Mouse (Mus musculus) adrenal gland, postnatal 4 days (tissue): ENCODE measurements around the gene Lcmt1. TPM values are rescaled to one million over a fixed set of nuclear protein-coding genes. Genes with fewer than 3 reads are reported as not detected.

ENCODE experiments used
- DNase-seq, 2 experiments: peaks; one replicate each; pipeline ENCODE4 v3.0.0; 2021 to 2022; ENCODE audit warnings: low spot score in 2 of 2, mixed read lengths in 2 of 2
- total RNA-seq, 2 experiments: library from RNA; stranded (reverse); gene quantifications; 2 replicates each; pipeline ENCODE4 v1.2.3; 2021

Lcmt1 gene
- total RNA-seq, 2 experiments from 2014 or later: 34.0 to 35.7 TPM

- DNase-seq: no peak
Observed at GRCm38 (mm10) chr7:123397931-123398330, 28.3 kb downstream of the Lcmt1 start.

DNA sequence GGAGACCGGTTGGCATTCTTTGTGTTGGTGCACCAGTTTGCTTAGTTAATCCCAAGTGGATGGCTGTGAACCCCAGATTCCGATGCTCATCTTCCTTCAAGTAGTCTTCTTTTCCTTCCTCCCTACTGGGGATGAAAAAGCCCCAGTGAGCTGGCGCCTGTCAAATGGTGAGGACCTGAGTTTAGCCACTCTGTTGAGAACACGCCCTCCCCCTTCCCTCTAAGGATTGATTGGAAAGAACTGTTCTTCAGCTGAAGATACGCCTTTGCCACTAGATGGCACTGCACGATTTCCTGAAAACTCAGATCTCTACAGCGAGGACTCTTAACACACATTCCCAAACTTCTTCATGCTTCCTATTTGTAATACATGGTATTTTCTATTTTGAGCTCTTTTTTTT is 29.2 kb downstream of the Lcmt1 start:
- peak in 1 of 2 experiments; percentile 18 for DNase-seq

DNA sequence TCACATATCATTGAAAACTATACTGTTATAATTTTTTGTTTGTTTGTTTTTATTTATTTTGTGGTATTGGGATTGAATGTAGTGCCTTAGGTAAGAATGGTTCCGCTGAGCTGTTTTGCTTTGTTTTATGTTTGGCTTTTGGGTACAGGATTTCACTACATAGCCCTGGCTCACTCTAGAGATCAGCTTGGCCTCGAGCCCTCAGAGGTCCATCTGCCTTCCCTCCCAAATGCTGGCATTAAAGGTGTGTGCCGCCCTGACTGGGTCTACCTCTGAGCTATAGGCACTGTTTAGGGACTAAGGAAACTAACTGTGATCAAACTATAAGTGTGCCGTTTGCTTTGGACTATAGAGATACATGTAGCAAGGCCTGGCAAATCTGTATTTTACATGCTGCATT is 29.7 kb downstream of the Lcmt1 start:
- no peak for DNase-seq

- DNase-seq: no peak
Observed at GRCm38 (mm10) chr7:123401121-123401520, 31.5 kb downstream of the Lcmt1 start.

DNA sequence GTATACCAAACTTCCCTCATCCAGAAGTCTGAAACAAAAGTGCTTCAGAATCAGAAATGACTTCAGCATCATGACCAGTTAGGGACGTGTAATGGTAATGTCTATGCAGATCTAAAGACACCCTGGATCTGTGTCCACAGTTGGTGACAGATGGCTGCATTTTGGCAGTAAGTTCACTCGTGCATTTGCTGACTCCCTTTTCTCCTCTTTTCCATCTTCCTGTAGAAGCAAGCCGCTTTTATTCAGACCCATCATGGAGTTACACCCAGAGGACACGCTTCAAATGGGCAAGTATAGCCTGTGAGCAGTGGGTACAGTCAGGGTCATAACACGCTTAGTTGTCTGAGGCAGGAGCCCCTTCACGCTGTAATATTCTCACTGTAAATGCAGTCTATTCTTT is 34.6 kb downstream of the Lcmt1 start:
- no peak for DNase-seq

DNA sequence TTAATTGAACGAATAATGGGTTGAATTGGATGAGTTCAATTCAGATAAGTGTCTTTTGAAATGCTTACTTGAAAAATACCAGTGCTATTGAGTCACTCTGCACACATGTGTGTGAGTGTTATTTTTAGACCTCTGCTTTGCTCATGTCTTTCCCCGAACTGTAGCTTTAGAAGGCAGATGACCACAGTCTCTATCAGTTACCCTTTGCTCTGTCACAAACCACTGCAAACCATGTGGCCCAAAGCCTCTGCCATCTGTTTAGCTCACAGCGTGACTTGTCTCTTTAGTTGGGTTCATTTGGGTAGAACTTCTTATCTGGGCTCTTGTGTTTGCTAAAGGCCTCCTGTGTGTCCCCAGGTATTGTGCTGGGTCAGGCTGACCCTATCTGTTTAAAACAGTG is 36.0 kb downstream of the Lcmt1 start:
- no peak for DNase-seq

GRCm38 (mm10) chr7:123406988-123407387 is 37.4 kb downstream of the Lcmt1 start:
- DNase-seq: no peak

- DNase-seq: no peak
Observed at GRCm38 (mm10) chr7:123410502-123410901, 40.9 kb downstream of the Lcmt1 start.

- no peak for DNase-seq
Observed at GRCm38 (mm10) chr7:123411109-123411508, 41.5 kb downstream of the Lcmt1 start.

DNA sequence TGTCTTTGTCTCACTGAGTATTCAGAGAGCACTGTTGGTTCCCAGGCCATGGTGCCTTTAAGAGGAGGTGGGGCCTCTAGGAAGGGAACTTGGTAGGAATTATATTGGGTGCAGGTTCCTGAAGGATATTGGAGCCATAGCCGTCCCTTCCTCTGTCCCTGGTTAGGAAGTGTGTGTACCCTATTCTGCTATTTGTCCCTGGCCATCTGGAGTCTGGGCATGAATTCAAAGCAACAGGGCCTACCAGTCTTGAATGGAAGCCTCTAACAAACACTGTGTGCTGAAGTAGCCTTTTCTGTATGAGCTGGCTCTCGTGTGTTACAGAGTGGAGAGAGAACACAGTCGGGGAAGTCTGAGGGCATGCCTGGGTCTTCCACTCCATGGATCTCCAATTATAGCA is 42.6 kb downstream of the Lcmt1 start:
- no peak for DNase-seq

DNA sequence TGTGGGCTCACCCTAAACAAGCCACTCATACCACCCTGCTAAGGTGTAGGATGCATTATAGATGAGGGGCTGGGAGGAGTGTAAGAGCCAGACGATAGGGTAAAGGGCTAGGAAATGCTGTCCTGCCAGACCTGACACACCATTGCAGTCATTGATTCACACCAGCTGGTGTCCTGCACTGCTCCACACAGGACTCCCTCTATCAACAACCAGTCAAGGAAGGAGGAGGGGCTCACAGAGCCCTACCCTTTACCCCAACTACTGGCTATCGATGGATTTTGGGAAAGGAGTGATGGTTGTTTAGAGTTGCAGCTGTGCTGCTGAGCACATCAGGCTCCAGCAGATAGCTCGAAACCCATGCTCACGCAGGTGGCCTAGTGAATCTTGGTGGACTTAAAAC is 47.2 kb downstream of the Lcmt1 start:
- DNase-seq: no peak

GRCm38 (mm10) chr7:123417661-123418060 is 48.1 kb downstream of the Lcmt1 start:
- DNase-seq: no peak

DNA sequence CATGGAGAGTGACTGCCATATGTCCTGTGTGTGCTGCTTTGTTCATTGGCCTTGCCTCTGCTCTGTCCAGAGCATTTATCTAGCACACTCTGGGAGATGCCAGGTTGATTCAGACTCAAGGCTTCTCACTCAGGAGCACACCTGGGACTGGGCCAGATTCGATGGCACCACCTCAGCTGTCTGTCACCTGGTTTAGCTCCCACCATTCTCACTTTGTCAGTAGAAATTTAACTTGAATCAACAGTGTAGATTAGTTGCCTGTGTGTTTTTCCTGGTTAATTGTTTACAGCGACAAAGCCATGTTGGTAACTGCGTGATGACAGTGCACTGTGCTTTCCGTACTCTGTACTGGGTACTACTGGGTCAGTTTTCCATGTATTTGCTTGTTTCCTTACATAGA is 50.4 kb downstream of the Lcmt1 start:
- no peak for DNase-seq

GRCm38 (mm10) chr7:123421958-123422357 is 52.4 kb downstream of the Lcmt1 start:
- no peak for DNase-seq

DNA sequence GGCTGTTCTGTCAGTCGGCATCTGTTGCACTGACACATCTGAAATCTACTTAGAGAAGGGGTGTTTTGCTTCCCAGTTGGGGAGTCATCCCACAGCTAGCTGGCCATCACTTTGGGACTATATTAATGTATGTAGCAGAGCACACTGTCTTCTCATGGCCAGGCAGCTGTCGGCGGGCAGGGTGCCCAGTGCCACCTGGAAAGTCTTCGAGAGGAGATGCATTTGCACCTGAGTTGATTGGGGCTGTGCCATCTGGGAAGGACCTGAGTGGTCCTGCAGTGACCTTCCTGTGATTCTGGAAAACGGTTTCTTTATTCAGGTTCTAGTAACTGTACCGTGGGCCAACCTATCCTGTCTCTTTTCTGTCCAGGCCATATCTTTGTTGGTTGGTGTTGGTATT is 54.7 kb downstream of the Lcmt1 start:
- no peak for DNase-seq

DNA sequence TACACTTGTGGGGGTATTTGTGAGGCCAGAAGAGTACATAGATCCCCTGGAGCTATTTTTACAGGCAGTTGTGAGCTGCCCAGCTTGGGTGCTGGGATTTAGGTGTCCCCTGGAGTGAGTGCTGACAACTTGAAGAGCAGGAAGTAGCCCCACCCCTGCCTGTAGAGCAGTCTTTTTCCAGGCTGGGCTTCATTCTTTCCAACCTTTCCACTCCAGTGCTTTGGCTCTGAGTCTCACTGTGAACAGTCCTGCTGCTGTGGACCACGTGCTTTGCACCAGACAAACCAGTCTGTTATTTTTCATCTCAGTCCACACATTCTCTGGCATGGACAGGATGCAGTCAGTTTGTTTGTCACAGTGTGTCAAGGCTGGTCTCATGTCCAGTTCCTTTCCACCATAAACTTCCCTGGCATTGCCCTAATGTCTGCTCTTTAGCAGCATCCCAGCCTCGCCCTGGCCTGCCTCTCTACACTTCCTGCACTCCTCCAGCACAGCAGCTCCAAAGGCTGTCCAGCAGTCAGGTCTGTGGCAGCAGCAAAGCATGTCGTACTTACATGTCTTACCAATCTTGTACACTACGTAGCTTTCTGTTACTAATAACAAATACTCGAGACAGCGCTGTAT is 55.7 kb downstream of the Lcmt1 start:
- no peak for DNase-seq

DNA sequence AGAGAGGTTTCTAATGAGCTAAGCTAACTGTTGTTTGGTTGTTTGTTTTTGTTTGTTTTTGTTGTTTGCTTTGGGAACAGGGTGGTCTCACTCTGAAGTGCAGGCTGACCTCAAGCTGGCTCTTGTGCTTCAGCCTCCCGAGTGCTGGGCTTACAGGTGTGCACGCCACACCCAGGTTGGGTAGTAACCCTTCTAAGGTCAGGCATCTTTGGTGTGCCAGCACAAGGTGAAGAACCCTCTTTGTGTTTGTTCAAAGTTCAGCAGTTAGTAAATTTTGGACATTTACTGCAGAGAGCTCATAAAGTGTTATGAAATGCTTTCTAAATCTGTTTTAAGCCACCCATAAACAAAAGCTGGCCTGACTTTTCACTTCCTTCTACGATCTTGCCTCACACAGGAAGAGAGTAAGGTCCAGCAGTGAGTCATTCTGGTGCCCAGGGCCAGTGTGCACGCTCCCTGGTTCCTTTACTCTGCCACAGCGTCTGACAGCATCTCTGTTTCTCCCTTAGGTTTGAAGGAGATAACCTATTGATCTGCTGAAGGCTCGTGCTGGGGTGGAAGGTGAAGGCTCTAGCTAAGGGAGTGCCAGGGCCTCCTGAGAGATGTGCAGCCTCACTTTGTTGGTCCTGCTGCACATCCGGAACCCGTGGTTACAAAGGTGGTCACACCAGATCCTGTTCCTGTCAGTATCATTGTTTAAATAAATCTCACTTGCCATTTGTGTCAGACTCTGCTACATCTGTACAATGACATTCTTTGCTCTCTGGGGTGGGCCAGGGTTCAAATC is 60.2 kb downstream of the Lcmt1 start:
- no peak for DNase-seq

DNA sequence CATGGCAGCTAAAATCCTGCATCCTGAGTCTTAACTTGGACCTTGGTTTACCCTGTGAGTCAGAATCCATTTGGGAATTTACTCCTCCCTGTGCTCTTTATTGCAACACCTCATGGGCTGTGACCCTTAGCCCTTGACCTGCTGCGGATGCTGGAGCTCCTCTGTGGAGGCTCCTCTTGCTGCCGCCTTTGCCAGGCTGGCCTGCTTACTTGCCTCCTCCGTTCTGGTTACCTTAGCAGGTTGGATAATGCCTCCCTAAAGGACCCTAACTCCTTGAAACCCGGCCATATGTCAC is 60.8 kb downstream of the Lcmt1 start:
- no peak for DNase-seq

DNA sequence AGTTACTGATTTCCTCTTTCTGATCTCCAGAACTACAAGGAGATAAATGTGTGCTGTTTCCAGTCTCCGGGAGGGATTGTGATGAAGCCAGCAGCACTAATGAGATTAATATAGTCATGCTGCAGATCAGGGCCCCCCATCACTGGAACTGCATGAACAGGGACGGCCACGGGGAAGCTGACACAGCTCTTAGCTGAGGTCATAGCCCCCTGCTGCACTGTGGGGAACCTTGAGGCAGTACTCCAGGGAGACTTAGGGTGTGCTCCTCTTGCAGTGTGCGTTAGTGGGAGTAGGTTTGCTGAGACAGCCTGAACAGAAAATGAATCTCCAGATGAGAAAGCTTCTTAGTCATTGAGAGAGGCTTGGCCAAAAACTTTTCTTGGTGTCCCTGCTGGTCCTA is 61.6 kb downstream of the Lcmt1 start:
- no peak for DNase-seq

- no peak for DNase-seq
Observed at GRCm38 (mm10) chr7:123442079-123442478, 72.5 kb downstream of the Lcmt1 start.

- no peak for DNase-seq
Observed at GRCm38 (mm10) chr7:123448794-123449193, 79.2 kb downstream of the Lcmt1 start.

GRCm38 (mm10) chr7:123449676-123450075 is 80.1 kb downstream of the Lcmt1 start:
- DNase-seq: no peak

DNA sequence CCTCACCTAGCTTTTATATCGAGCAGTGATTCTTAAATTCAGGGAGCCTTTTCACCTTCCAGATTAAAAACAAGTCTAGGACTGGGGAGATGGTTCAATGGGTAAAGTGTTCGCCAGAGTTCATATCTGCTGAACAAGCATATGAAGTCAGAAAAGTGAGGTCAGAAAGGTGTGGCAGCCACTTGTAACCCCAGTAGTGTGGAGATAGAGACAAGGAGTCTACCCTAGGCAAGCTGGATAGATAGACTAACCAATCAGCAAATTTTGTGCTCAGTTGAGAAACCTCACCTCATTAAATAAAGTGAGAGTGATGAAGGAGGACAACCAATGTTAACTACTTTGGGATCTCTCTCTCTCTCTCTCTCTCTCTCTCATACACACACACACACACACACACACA is 80.9 kb downstream of the Lcmt1 start:
- no peak for DNase-seq
